Mouse (Mus musculus): ENCODE data around the gene Rad51b. TPM values are rescaled to one million over a fixed set of nuclear protein-coding genes. Genes with fewer than 3 reads are reported as not detected.

Rad51b gene
- polyA plus RNA-seq, 1 experiment from 2014 or later, result 0.87 TPM

DNA sequence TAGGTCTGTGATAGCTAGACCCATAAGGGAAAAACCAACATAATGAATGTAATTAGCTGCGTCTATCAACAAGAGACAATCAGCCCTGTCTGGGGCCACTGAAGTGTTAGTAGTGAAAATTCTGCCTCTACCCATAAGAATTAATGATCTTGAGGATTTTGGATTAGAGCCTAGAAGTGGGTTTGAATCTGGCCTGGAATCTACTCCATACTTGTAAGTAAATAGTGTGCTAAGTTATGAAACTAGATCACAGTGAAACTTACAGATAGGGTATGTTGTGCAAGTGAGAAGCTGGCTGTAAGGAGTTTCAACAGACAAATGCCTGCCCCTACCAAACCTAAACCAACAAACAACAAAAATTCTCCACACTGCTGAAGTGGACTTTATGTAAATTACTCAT lies 83.1 kb downstream of the Rad51b start:
- Histone ChIP-seq H3K27ac (ENCODE audit: low read depth, low read length) (no peak overlapping the region), H3K9ac (replicated peaks; ENCODE audit: low read depth, low read length) (no peak overlapping the region), H3K27me3 (ENCODE audit: control insufficient read depth, insufficient read depth, low read length) (no peaks in the 10 kb centered on the region), H3K4me1 (ENCODE audit: control insufficient read depth, insufficient read depth, low read length) (no peaks in the 10 kb centered on the region), H3K4me3 (ENCODE audit: low read depth, low read length) (no peak overlapping the region), H3K4me2 (ENCODE audit: low read depth, low read length) (no peak overlapping the region), H3K9me3 (ENCODE audit: control insufficient read depth, low read length) (no peaks in the 10 kb centered on the region), H3K36me3 (ENCODE audit: control insufficient read depth, insufficient read depth, low read length) (no peaks in the 10 kb centered on the region)
- ATAC-seq (ENCODE audit: low read depth), result no peak
- 95% methylated on average over 1 of the region's 1 CpGs for WGBS

DNA sequence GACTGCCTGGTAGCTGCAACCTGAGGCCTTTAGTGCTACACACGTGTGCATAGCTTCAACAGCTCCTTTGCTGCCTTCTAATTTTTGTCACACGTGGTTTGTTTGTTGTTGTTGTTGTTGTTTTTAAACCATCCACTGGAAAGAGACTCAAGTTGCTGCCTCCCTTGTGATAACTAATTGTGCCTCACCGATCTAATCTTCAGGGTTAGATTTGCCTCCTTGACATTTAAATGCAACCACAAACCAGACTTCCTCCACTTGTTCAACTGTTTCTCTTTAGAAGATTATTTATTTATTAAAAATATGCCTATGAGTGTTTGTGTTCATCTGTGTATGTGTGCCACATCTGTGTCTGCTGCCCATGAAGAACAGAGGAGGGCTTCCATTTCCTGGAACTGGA lies 84.4 kb downstream of the Rad51b start:
- Histone ChIP-seq H3K9ac (replicated peaks; ENCODE audit: low read depth, low read length) (no peak overlapping the region), H3K9me3 (ENCODE audit: control insufficient read depth, low read length) (no peaks in the 10 kb centered on the region), H3K27ac (ENCODE audit: low read depth, low read length) (no peak overlapping the region), H3K27me3 (ENCODE audit: control insufficient read depth, insufficient read depth, low read length) (no peaks in the 10 kb centered on the region), H3K4me3 (ENCODE audit: low read depth, low read length) (no peak overlapping the region), H3K36me3 (ENCODE audit: control insufficient read depth, insufficient read depth, low read length) (no peaks in the 10 kb centered on the region), H3K4me1 (ENCODE audit: control insufficient read depth, insufficient read depth, low read length) (no peaks in the 10 kb centered on the region), H3K4me2 (ENCODE audit: low read depth, low read length) (no peak overlapping the region)
- no peak for ATAC-seq (ENCODE audit: low read depth)
- WGBS, result 90% methylated on average over 3 of the region's 3 CpGs

DNA sequence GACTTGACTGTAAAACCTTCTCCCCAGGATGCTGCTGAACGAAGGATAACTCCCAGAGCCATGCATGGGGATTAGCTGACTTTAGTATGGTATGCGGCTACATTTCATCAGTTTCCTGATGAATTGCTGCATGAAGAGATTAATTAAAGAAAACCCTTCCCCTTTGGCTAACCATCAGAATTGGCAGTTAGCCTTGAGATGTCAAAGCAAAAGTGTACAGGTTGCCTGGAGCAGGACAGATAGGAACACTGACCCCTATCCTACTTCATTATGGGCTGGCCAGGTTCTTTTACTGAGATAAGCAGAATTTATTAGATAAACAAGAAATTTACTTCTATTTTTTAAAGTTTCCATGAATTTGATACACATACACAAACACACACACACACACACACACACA lies 85.3 kb downstream of the Rad51b start:
- H3K9ac ChIP-seq (replicated peaks; ENCODE audit: low read depth, low read length), result no peak overlapping the region
- no peak for ATAC-seq (ENCODE audit: low read depth)
- H3K36me3 ChIP-seq (ENCODE audit: control insufficient read depth, insufficient read depth, low read length), result no peaks in the 10 kb centered on the region
- WGBS, result 73% methylated on average over 2 of the region's 2 CpGs
- H3K4me1 ChIP-seq (ENCODE audit: control insufficient read depth, insufficient read depth, low read length), result no peaks in the 10 kb centered on the region
- no peaks in the 10 kb centered on the region for H3K27me3 ChIP-seq (ENCODE audit: control insufficient read depth, insufficient read depth, low read length)
- no peak overlapping the region for H3K4me3 ChIP-seq (ENCODE audit: low read depth, low read length)
- H3K9me3 ChIP-seq (ENCODE audit: control insufficient read depth, low read length), result no peaks in the 10 kb centered on the region
- H3K27ac ChIP-seq (ENCODE audit: low read depth, low read length), result no peak overlapping the region
- H3K4me2 ChIP-seq (ENCODE audit: low read depth, low read length), result no peak overlapping the region

GRCm38 (mm10) chr12:79383583-79383982 lies 86.5 kb downstream of the Rad51b start:
- no peaks in the 10 kb centered on the region for H3K27me3 ChIP-seq (ENCODE audit: control insufficient read depth, insufficient read depth, low read length)
- H3K27ac ChIP-seq (ENCODE audit: low read depth, low read length), result no peak overlapping the region
- no peak overlapping the region for H3K4me2 ChIP-seq (ENCODE audit: low read depth, low read length)
- H3K9ac ChIP-seq (replicated peaks; ENCODE audit: low read depth, low read length), result no peak overlapping the region
- no peak overlapping the region for H3K4me3 ChIP-seq (ENCODE audit: low read depth, low read length)
- H3K4me1 ChIP-seq (ENCODE audit: control insufficient read depth, insufficient read depth, low read length), result no peaks in the 10 kb centered on the region
- no peaks in the 10 kb centered on the region for H3K36me3 ChIP-seq (ENCODE audit: control insufficient read depth, insufficient read depth, low read length)
- 65% methylated on average over 3 of the region's 3 CpGs for WGBS
- H3K9me3 ChIP-seq (ENCODE audit: control insufficient read depth, low read length), result no peaks in the 10 kb centered on the region
- ATAC-seq (ENCODE audit: low read depth), result no peak

DNA sequence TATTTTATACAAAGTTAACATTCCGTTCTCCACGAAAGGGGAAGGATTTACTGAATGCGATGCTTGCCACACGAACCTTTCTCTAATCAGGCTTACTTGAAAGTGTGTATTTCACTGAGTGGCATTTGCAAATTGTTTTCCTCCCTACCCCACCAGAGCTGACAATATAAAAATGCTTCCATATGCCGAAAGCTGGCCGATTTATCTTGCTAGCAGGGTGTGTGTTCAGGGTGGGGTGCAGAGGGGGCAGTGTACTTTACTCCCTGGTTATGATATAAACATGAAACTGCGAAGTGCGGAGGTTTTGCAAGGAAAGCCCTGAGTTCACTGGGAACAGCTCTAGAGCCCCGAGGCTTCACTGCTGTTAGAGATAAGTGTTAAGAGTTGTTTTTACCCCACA lies 87.7 kb downstream of the Rad51b start:
- 74% methylated on average over 9 of the region's 9 CpGs for WGBS
- Histone ChIP-seq H3K27ac (ENCODE audit: low read depth, low read length) (no peak overlapping the region), H3K4me3 (ENCODE audit: low read depth, low read length) (no peak overlapping the region), H3K4me1 (ENCODE audit: control insufficient read depth, insufficient read depth, low read length) (no peaks in the 10 kb centered on the region), H3K27me3 (ENCODE audit: control insufficient read depth, insufficient read depth, low read length) (no peaks in the 10 kb centered on the region), H3K9me3 (ENCODE audit: control insufficient read depth, low read length) (no peaks in the 10 kb centered on the region), H3K36me3 (ENCODE audit: control insufficient read depth, insufficient read depth, low read length) (no peaks in the 10 kb centered on the region), H3K9ac (replicated peaks; ENCODE audit: low read depth, low read length) (no peak overlapping the region), H3K4me2 (ENCODE audit: low read depth, low read length) (no peak overlapping the region)
- ATAC-seq (ENCODE audit: low read depth), result no peak

DNA sequence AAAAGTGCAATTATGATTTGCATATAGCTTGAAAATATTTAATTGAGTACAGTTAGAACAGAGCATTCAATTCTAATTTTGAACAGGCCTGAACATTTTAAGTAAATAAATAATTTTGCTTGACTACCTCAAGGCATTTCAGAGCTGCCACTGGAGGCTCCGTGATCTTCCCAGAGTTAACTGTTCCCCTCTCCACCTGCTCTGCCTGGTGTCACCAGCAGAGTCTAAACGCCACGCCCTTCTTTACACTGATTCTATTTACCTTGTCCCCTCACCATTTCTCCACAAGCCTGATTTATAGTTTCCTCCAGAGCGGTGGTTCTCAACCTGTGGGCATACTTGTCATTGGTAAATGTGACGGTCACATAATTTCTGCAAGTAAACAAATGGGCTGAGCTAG lies 88.1 kb downstream of the Rad51b start:
- 79% methylated on average over 5 of the region's 5 CpGs for WGBS
- Histone ChIP-seq H3K4me2 (ENCODE audit: low read depth, low read length) (no peak overlapping the region), H3K4me1 (ENCODE audit: control insufficient read depth, insufficient read depth, low read length) (no peaks in the 10 kb centered on the region), H3K9ac (replicated peaks; ENCODE audit: low read depth, low read length) (no peak overlapping the region), H3K9me3 (ENCODE audit: control insufficient read depth, low read length) (no peaks in the 10 kb centered on the region), H3K36me3 (ENCODE audit: control insufficient read depth, insufficient read depth, low read length) (no peaks in the 10 kb centered on the region), H3K4me3 (ENCODE audit: low read depth, low read length) (no peak overlapping the region), H3K27ac (ENCODE audit: low read depth, low read length) (no peak overlapping the region), H3K27me3 (ENCODE audit: control insufficient read depth, insufficient read depth, low read length) (no peaks in the 10 kb centered on the region)
- no peak for ATAC-seq (ENCODE audit: low read depth)

GRCm38 (mm10) chr12:79387886-79388285 lies 90.8 kb downstream of the Rad51b start:
- Histone ChIP-seq H3K9ac (replicated peaks; ENCODE audit: low read depth, low read length) (no peak overlapping the region), H3K36me3 (ENCODE audit: control insufficient read depth, insufficient read depth, low read length) (no peaks in the 10 kb centered on the region), H3K4me1 (ENCODE audit: control insufficient read depth, insufficient read depth, low read length) (no peaks in the 10 kb centered on the region), H3K27ac (ENCODE audit: low read depth, low read length) (no peak overlapping the region), H3K9me3 (ENCODE audit: control insufficient read depth, low read length) (no peaks in the 10 kb centered on the region), H3K27me3 (ENCODE audit: control insufficient read depth, insufficient read depth, low read length) (no peaks in the 10 kb centered on the region), H3K4me3 (ENCODE audit: low read depth, low read length) (no peak overlapping the region), H3K4me2 (ENCODE audit: low read depth, low read length) (no peak overlapping the region)
- 75% methylated on average over 6 of the region's 6 CpGs for WGBS
- ATAC-seq (ENCODE audit: low read depth), result no peak

DNA sequence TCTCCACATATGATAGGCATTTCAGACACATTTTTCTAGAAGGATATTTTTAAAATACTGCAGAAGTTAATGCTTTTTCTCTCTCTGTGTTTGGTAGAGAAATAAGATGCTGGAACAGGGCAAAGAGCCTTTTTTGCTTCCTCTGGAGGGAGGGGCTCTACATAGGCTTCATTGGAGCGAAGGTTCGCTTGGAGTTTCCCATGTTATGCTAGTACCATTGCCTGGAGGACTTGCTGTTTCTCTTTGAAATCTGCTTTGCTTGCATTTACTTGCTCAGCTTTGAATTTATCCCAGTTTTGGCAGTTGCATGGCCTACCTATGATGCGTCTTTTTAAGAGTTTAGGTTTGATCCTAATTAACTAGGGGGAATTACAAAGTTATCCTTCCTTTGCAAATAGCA lies 92.2 kb downstream of the Rad51b start:
- ATAC-seq (ENCODE audit: low read depth), result no peak
- no peaks in the 10 kb centered on the region for H3K36me3 ChIP-seq (ENCODE audit: control insufficient read depth, insufficient read depth, low read length)
- no peaks in the 10 kb centered on the region for H3K9me3 ChIP-seq (ENCODE audit: control insufficient read depth, low read length)
- no peaks in the 10 kb centered on the region for H3K27me3 ChIP-seq (ENCODE audit: control insufficient read depth, insufficient read depth, low read length)
- 87% methylated on average over 3 of the region's 3 CpGs for WGBS
- no peak overlapping the region for H3K9ac ChIP-seq (replicated peaks; ENCODE audit: low read depth, low read length)
- no peak overlapping the region for H3K27ac ChIP-seq (ENCODE audit: low read depth, low read length)
- H3K4me2 ChIP-seq (ENCODE audit: low read depth, low read length), result no peak overlapping the region
- H3K4me3 ChIP-seq (ENCODE audit: low read depth, low read length), result no peak overlapping the region
- no peaks in the 10 kb centered on the region for H3K4me1 ChIP-seq (ENCODE audit: control insufficient read depth, insufficient read depth, low read length)

- Histone ChIP-seq H3K9ac (replicated peaks; ENCODE audit: low read depth, low read length) (no peak overlapping the region), H3K4me1 (ENCODE audit: control insufficient read depth, insufficient read depth, low read length) (no peaks in the 10 kb centered on the region), H3K9me3 (ENCODE audit: control insufficient read depth, low read length) (no peaks in the 10 kb centered on the region)
Measured at GRCm38 (mm10) chr12:79389971-79390370, 92.9 kb downstream of the Rad51b start.

GRCm38 (mm10) chr12:79393636-79394035 lies 96.6 kb downstream of the Rad51b start:
- Histone ChIP-seq H3K4me1 (ENCODE audit: control insufficient read depth, insufficient read depth, low read length) (no peaks in the 10 kb centered on the region), H3K9me3 (ENCODE audit: control insufficient read depth, low read length) (no peaks in the 10 kb centered on the region)
- 89% methylated on average over 2 of the region's 2 CpGs for WGBS

More at GRCm38 (mm10) chr12:79389971-79390370, 92.9 kb downstream of the Rad51b start:
- no peak overlapping the region for H3K4me2 ChIP-seq (ENCODE audit: low read depth, low read length)
- ATAC-seq (ENCODE audit: low read depth), result no peak
- no peak overlapping the region for H3K4me3 ChIP-seq (ENCODE audit: low read depth, low read length)
- no peak overlapping the region for H3K27ac ChIP-seq (ENCODE audit: low read depth, low read length)
- H3K27me3 ChIP-seq (ENCODE audit: control insufficient read depth, insufficient read depth, low read length), result no peaks in the 10 kb centered on the region
- H3K36me3 ChIP-seq (ENCODE audit: control insufficient read depth, insufficient read depth, low read length), result no peaks in the 10 kb centered on the region

More at GRCm38 (mm10) chr12:79393636-79394035, 96.6 kb downstream of the Rad51b start:
- no peak overlapping the region for H3K4me2 ChIP-seq (ENCODE audit: low read depth, low read length)
- no peak for ATAC-seq (ENCODE audit: low read depth)
- H3K9ac ChIP-seq (replicated peaks; ENCODE audit: low read depth, low read length), result no peak overlapping the region
- H3K4me3 ChIP-seq (ENCODE audit: low read depth, low read length), result no peak overlapping the region
- no peaks in the 10 kb centered on the region for H3K27me3 ChIP-seq (ENCODE audit: control insufficient read depth, insufficient read depth, low read length)
- no peak overlapping the region for H3K27ac ChIP-seq (ENCODE audit: low read depth, low read length)
- no peaks in the 10 kb centered on the region for H3K36me3 ChIP-seq (ENCODE audit: control insufficient read depth, insufficient read depth, low read length)

Measured in neural tube, embryonic 14.5 days (tissue).